Mouse (Mus musculus) right cerebral cortex, postnatal 4 days (tissue): ENCODE results near the gene Gm28043.
"Not testable (repeated sequence)": the region's sequence is repeated elsewhere in the genome, so short reads cannot be mapped to it uniquely, and the experiment has no call there.

ENCODE experiments used
- DNase-seq: peaks from one replicate; pipeline ENCODE4 v3.0.0-alpha.2; 2022

Gene Gm28043

GRCm38 (mm10) chr17:29614115-29615023, at the start of gene Gm28043, which contains the start of gene Rnf8:
Gene Gm28043, plus strand, starts transcription at chr17:29614876.
Gene Rnf8, plus strand, starts transcription at chr17:29614790.
- peak; percentile 96 for DNase-seq

DNA sequence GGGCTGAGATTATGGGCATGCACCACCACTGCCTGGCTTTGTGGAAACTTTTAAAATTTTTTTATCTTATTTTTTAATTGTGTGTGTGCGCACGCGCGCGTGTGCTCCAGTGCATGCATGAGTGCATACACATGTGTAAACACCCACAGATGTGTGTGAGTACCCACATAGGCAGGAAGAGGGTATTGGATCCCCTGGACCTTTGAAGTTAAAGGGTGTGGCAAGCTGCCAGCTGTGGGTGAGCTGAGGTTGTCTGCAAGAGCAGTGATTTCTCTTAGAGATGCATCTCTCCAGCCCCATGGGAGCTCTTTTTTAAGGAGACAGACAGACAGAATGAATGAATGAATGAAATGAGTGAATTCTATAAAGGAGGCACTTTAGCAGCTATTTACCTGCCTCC, 49.2 kb upstream of the Gm28043 start:
- DNase-seq, result no peak

DNA sequence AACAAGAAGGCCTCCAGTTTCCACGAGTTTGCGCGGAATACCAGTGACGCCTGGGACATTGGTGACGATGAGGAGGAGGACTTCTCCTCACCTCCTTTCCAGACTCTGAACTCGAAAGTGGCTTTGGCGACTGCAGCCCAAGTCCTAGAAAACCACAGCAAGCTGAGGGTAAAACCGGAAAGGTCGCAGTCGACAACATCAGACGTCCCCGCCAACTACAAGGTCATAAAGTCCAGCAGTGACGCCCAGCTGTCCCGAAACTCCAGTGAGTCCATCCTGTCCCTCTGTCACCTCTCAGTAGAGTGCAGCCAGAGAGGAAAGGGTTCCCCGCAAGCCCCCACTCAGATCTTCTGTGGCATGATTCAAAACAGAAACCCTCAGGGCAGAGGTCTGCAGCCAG, 46.2 kb upstream of the Gm28043 start:
- DNase-seq, result no peak

GRCm38 (mm10) chr17:29569831-29570230, 44.8 kb upstream of the Gm28043 start:
- DNase-seq, result no peak

DNA sequence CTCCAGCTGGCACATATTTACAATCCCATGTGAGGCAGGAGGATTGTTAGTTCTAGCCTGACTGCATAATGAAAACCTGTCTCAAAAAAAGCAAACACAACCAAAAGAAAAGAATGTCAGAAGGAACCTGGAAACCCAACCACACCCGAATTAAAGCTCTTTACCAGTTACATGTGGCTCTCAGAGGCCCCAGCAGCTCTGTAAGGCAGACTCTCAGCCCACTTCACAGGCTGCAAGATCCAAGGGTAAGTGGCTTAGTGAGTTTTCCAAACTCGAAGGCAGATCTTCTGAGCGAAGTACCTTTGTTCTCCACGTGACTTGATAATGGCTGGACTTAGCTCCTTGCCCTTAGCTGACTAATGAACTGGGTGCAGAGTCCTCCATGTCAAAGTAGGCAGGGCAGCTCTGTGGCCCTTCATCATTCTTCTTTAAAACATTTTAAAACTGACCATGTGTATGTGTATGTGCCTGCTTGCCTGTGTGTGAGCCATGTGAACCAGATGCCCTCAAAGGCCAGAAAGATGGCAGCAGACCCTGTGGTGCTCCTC, 35.0 kb upstream of the Gm28043 start:
- no peak for DNase-seq

- no peak for DNase-seq
Measured at GRCm38 (mm10) chr17:29583569-29583968, 31.1 kb upstream of the Gm28043 start.

DNA sequence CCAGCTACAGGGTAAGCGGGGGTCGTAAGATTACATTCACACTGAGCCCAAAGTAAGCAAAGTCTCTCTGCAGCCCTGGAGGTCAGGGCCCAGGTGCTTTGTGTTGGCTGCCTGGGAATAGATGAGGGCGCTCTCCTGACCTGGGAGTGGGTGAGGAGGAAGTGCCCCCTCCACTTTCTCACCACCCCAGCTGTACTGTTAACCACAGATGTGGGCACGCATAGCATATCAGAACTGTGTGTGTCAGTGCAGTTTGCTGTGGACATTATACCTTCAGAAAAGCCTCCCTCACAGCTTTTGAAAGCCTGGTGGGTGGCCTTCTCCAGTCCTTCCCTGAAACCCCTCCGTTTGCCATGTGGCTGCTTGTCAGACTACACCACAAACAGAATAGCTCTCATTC, 30.4 kb upstream of the Gm28043 start:
- no peak for DNase-seq

GRCm38 (mm10) chr17:29584737-29585136, 29.9 kb upstream of the Gm28043 start:
- DNase-seq, result no peak

DNA sequence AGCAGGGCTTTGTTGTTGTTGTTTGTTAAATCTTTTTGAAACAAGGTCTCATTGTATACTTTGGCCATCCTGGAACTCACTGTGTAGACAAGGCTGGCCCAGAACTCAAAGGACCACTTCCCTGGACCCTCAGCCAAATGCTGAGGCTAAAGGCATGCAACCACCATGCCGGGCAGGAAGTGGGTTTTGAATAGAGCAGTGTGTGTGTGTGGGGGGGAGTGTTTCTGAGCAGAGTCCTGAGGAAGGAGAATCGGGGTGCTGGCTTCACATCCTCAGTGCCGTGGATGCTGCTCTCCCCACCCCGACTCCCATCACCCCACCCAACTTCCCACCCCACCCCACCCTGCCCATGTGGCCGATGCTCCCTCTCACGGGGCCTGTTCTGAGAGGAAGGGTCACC, 29.2 kb upstream of the Gm28043 start:
- no peak for DNase-seq

DNA sequence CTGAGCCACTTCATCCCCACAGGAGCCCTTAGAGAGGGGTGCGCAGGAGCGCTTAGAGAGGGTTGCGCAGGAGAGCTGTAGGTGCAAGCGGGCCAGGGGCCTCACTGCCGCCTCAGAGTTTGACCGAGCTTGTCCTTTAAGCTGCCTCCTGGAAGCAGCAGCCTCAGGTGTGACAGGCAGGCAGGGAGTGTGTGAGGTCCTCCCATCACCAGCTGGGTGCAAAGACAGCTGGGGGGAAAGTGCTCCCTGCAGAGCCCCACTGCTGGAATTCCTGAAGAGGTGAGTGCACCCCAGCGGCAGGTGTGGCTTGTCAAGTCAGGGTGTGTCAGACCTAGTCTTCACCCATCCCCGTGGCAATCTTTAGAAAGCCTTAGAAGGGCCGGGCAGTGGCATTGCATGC, 27.8 kb upstream of the Gm28043 start:
- DNase-seq, result no peak

- peak; percentile 28 for DNase-seq
Measured at GRCm38 (mm10) chr17:29589221-29589898, 25.3 kb upstream of the Gm28043 start.

- no peak for DNase-seq
Measured at GRCm38 (mm10) chr17:29595891-29596770, 18.5 kb upstream of the Gm28043 start.

- DNase-seq, result no peak
Measured at GRCm38 (mm10) chr17:29596771-29597132, 17.9 kb upstream of the Gm28043 start.

GRCm38 (mm10) chr17:29599051-29599450, 15.6 kb upstream of the Gm28043 start:
- no peak for DNase-seq

DNA sequence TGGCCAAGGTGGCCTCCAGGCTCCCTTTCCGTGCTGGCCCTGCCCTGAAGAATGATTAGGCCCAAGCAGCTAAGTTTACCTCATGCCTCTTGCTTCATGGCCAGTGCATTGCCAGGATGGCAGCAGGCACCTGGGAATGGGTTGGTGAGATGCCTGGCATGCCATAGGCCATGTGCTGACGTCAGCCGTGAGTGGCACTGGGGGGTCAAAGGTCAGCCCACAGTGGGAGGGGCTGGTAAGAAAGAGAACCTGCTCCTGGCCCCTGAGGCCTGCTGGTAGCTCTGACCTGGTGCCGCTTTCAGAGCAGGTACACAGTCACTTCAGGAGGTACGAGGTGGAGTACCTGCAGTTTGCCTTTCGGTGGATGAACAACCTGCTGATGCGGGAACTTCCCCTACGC, 15.1 kb upstream of the Gm28043 start:
- no peak for DNase-seq

- no peak for DNase-seq
Measured at GRCm38 (mm10) chr17:29601391-29601790, 13.3 kb upstream of the Gm28043 start.

DNA sequence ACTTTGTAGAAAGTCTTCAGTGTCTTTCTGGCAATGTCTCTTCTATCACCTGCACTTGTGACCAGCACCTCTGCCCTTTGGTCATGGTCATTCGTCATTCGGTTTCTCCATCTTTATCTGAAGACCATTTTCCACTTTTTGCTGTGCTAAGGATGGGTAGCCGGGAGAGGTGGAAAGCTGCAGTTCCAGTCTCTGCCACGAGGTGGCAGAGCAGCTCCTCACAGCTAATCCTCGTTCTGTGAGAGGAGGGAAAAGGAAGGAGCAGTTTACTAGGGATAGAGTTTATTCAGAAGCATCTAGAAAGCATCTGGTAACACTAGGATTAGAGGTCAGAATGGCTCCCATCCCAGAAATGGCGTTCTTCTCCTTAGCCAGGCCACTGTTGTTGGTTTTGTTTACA, 11.4 kb upstream of the Gm28043 start:
- DNase-seq, result peak; percentile 93

GRCm38 (mm10) chr17:29613453-29613852, 1.2 kb upstream of the Gm28043 start:
- DNase-seq, result not testable (repeated sequence)

GRCm38 (mm10) chr17:29615024-29615551, 412 bp downstream of the Gm28043 start:
- no peak for DNase-seq

DNA sequence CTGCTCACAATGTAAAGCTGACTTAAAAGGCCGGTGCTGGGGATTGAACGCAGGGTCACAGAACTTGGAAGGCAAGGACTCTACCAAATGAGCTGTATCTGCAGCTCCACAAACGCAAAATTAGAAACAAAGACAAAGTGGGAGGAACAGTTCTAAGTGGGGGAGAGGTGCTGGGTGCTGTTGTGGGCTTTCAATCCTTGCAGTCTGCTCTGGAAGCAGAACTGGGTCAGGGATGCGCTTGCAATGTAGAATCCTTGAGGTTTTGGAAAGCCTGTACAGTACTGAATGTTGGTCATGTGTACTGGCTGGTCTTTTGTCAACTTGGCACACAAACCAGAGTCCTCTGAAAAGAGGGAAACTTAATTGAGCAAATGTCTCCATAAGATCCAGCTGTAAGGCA, 940 bp downstream of the Gm28043 start:
- no peak for DNase-seq

DNA sequence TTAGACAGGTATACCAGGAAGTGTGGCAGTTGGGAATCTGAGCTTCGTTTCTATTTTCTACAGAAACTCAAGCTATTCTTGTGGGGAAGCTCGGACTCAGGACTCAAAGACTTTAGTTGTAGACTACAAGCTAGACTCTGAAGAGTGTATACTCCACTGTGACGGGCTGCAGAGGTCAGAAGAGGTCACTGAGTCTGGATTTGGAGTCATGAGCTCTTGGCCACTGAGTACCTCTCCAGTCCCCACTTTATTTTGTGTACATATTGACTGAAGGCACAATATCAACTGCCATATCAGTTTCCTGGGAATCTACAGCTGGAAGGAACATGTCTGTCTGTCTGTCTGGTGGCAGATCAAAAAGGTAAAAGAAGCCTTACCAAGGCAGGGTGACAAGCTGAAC, 4.6 kb downstream of the Gm28043 start:
- DNase-seq, result no peak

DNA sequence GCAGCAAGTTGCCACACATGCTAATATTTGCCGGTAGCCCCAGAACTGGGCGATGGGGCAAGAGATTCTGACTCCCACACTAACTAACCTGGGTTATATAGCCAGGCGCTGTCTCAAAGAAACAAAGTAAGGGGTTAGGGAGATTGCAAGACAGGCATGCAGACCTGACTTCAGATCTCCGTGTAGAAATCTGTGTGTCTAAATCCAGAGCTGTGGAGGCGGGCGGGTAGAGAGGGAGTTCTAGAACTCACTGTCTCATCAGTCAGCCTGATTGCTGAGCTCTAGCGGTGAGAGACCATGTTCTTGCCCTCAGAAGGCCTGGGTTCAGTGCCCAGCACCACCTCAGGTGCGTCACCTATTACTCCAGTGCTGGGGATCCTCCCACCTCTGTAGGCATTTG, 8.8 kb downstream of the Gm28043 start:
- no peak for DNase-seq

DNA sequence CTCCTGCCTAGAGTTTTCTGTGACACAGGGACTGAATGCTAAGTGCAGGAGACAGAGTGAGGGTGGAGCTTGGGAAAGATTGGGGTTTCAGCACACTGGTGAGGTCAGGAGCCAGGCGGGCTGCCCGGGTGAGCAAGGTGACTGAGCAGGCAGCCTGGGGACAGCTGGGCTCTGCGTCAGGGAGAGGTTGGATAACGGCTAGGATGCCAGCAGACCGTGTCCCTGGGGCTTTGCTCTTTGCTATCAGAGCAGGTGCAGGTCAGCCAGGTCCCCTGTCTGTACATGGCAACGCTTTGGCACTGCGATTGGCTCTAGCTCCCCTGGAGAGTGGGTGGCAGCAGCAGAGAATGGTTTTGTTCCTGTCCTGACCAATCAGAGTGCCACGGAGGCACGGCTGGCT, 12.6 kb downstream of the Gm28043 start:
- DNase-seq, result no peak
